Mouse (Mus musculus) layer of hippocampus, adult 18-20 months (tissue): ENCODE measurements at regions not wholly inside any gene's neighbourhood (a gene's known extent, or its start where the extent isn't known, plus 50 kb on each side); places are given as distances from the start of the nearest gene placed in this dataset.
A peak's percentile ranks its signal among the peaks of the same experiment; 100 is the strongest.

ENCODE experiments used
- DNase-seq, 2 experiments: peaks; one replicate each; pipeline ENCODE4 v3.0.0; 2022; ENCODE audit warnings: low spot score in 2 of 2

DNA sequence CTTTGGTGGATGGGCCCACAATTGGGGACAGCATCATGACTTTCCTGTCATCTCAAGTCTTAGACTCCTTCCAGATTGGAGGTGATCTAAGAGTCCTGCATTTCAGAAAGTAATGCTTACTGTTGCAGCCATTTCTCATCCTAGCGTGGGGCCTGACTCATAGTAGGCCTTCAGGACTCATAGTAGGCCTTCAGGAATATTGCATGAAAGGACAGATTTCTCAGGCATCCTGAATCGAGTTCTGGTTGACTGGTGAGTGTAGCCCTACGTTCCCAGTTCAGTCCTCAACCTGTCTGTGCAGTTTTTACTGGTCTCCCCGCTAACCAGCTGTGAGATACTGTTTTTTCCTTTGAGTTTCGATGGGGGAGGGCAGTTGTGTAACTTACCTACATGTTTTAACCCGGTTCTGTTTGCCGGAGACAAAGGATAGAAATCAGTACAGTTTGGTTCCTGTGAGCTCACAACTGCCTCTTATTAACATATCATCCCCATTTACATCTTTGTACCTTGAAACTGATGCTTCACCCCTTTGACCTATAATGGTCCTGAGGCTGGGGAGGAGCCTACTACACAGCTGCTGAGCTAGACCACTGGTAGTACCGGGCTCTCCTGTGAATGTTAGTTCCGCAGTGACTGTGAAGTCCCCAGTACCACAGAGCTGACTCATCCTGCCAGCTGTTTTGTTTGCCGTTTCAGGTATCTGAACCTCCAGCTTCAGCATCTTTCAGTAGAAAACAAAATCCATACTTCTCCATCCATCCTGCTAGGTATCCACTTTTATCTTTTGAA lies 1222.2 kb upstream of the A1bg start:
- no peak for DNase-seq

DNA sequence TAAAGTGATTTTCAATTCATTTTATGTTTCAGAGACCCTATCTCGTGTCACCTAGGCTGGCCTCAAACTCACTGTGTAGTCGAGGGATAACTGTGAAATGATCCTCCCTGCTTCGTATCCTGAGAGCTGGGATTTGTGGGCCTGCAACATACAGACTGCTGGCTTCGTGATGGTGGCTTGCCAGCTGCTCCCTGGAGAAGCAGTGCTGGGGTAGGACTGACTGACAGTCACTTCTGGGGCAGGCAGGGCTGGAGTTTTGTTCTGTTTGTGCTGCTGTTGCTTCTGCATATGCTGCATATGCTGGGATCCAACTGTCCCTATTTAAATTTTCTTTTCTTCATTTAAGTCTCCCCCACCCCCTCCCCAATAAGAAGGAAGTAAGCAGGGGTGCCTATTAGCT lies 1217.0 kb upstream of the A1bg start:
- no peak for DNase-seq

DNA sequence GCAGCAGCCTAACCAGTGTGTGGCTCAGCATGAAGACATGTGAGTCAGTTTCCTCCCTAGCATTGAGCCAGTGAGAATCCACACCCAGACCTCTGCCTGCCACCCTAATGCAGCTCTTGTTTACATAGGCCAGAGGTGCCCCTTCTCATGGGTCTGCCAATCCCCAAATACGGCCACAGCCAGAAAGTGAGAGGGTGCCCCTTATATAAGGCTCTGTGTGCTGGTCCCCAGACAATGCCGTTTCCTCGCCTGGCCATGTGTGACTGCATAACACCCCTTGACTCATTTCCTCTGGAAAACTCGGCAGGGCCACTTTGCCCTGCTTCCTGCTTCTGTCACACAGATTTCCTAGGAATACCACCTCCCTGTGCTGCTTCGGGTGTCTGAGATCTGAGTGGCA lies 1216.4 kb upstream of the A1bg start:
- no peak for DNase-seq

DNA sequence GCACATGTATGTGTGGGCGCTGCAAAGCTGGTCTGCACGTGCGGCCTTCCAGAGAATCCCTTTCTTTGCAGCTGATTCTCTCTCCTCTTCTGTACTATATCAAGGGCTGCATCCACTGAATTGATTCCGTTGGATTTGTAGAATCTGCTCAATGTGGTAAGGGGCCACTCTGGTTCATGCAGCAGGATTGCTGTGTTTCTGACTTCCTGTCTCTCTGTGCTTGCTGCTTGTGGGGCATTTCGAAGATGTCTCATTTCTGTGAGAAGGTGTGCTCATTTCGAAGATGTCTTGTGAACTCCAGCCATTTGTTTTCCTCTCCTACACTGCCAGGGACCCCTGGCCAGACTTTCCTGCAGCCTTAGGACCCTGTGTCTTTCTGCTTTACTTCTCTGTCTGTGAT lies 1215.9 kb upstream of the A1bg start:
- no peak for DNase-seq

DNA sequence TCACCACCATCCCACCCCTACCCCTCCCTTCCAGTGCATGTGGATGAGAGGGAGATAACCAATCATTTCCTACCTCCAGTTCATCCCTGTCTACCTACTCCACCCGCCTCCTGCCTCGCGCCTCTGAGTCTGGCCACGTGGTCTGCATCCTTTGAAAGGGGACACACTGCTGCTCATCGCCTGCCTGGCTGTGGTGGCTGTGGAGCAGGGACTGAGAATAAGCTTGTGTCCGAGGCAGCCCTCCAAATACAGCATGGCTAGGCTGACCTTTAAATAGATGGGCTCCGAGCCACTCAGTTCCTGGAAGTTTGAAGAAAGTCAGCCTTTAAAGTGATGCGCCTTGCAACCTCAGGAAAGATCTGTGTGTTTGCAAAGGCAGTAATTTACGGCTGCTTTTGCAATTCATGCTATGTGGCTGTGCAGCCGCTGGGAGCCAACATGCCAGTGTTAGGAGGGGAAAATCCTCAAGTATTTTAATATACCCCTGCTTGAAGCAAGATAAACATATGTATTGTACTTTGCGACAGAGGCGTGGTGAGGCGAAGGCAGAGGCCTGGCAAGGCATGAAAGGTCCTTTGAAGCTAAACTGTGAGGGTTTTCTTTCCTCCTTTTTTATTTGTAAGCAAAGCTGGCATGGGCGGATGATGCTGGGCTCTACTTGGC lies 1214.3 kb upstream of the A1bg start:
- no peak for DNase-seq

DNA sequence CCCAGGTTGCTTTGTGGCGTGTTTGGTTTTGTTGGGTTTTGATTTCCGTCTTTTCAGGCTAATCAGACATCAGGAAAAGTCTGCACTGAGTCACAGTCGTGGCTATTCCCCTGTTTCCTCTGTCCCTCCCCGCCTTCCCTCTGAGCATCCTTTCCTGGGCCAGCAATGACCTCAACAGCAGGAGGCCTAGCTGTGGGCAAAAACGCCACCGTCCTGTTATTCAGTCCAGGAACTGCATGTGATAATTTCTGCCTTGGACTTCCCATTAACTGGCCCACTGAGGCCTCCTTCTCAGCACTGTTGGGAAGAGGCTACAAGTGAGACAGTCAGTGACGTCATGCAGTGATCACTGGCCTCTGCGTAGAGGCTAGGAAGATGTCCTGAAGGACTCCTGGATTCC lies 1212.0 kb upstream of the A1bg start:
- DNase-seq, result no peak

DNA sequence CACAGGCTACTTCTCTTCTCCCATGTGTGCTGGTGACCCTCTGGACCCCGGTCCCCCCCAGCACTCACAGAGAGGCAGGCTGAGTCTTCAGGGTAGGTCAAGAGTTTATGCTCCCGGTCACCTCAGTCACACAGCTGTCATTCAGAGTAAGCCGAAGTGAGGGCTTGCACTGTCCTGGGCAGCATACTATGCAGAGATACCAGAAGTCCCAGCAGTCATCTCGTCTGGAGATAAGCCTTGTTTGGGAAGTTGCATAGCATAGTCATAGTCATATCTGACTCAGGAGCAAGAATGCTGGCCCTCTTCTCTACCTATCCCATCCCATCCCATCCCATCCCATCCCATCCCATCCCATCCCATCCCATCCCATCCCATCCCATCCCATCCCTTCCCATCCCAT lies 1211.5 kb upstream of the A1bg start:
- DNase-seq, result no peak

DNA sequence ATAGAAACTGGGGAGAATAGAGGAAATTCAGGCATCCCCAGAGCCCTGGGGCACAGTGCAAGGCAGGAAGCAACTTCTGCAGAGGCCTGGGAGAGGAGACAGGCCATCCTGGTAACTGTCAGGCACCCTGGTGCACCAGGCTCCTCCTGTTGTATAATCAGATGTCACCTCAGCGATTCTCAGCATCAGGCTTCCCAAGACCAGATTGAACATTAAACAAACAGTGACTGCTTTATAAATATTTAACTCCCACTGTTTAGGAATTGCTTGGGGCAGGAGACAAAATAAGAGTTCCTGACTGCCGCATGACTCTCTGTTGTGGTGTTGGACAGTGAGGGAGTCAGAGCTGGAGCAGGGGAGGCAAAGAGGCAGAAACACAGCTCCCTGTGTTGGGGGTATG lies 1210.1 kb upstream of the A1bg start:
- peak in 1 of 2 experiments; percentile 20 for DNase-seq

DNA sequence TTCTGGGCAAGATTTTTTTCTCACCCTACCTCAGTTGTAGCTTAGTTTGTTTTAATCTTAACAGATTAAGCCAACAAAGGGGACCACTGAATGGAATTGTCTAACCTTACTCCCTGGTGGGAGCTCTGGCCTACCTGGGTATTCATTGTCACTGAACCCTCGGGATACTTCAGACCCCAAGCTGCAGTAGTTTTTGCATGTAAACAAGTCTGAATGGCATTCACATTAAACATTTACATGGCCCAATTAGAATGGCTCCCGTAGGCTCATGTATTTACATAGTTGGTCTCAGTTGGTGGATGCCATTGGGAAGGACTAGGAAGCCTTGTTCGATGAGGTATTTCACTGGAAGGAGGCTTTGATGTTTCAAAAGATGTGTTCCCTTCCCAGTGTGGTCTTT lies 1208.9 kb upstream of the A1bg start:
- no peak for DNase-seq

DNA sequence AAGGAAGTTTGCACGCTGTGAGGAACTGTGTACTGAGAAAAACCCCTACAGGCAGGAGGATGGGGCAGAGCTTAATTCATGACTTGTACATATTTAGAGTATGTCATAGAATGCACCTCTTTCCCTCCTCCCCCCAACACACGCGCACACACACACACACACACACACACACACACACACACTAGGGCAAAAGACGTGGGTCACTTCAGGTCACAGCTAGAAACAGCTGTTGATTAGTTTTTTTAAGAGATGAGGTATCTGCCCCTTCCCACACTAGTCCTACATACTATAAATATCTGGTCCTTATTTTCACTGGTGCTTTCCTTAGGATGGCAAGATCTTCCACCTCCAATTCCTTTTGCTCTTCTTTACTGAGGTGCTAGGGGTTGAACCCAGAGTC lies 1207.7 kb upstream of the A1bg start:
- no peak for DNase-seq

DNA sequence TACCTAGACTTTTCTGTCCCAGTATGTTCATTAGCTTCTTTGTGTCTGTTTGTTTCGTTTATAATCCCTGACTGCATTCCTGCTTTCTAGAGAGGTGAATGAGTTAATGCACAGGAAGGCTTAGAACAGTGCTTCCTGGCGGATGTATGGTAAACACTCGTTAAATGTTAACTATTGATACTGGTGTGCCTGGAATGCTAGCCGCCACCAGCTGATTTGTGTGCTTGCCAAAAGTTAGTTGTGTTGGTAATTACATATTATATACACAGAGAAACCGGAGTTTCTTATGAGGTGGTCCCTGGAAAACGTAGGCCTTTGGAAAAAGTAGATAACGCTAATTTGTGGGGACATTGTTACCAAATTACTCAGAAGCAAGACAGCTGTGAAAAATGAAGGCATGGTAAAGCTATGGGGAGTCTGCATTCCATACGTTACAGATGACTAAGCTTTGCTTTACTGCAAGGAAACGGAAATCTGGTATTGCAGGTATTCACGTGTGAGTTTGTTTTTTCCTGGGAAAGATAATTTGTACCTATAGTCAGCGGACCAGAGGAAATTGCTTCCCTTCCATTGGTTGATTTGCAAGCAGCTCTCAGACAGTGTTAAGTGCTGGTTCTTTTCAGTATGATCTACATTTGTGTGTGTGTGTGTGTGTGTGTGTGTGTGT lies 1205.9 kb upstream of the A1bg start:
- no peak for DNase-seq

DNA sequence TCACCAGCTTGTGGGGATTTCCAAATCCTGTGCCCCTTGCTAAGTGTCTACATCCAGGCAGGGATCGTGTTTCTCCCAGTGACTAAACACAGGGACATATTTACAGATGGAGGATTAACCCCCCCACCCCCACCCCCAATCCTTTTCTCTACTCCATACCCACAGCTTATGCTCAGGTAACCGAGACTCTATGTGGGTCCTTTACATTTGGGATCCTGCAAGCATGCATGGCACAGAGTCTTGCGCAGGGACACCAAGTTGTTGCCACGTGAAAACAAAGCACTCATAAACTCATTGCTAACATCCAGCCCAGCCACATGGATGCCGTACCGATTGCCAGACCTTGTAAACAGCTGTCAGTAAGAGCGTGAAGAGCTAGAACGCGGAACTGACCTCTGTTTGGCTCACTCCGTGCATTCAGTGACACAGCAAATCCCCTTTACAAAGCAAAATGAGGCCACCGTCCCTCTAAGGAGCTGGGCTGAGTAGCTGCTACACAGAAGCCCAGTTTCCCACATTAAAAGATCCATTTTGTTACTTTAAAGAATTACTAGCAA lies 1204.9 kb upstream of the A1bg start:
- DNase-seq, result no peak

DNA sequence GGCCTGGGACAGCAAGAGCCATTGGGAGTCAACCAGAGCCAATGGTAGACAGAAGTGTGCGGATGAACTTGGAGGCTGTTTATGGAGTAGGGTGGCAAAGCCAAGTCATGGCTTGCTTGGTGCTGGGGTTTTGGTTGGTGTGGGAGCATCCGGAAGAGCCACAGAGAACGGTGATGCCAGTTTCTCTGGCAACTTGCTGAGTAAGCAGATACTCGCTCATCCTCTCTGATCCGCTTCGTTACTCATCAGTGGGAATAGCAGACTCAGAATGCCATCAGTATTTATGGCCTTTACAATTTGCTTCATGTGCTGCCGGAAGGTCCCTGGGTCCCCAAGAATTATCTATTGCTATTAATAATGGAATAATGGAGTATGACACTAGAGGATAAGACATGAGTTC lies 1202.9 kb upstream of the A1bg start:
- DNase-seq, result no peak

DNA sequence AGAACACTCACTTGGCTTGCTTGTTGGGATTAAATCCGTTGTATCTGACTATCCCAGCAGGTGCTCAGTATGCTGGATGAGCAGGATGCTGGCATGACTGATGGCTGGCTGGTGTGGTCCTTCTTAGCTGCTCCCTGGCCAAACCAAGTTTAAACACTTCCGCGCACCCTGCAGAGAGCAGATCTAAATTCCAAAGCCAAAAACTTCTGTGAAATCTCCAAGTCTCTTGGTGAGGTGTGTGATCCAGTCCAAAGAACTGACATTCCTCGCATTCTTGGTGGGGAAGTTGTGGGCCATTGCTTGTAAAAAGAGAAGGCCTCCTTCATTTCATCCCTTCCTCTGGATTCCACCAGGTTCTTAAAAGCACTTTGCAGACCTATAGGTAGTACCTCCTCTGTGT lies 1200.9 kb upstream of the A1bg start:
- no peak for DNase-seq

DNA sequence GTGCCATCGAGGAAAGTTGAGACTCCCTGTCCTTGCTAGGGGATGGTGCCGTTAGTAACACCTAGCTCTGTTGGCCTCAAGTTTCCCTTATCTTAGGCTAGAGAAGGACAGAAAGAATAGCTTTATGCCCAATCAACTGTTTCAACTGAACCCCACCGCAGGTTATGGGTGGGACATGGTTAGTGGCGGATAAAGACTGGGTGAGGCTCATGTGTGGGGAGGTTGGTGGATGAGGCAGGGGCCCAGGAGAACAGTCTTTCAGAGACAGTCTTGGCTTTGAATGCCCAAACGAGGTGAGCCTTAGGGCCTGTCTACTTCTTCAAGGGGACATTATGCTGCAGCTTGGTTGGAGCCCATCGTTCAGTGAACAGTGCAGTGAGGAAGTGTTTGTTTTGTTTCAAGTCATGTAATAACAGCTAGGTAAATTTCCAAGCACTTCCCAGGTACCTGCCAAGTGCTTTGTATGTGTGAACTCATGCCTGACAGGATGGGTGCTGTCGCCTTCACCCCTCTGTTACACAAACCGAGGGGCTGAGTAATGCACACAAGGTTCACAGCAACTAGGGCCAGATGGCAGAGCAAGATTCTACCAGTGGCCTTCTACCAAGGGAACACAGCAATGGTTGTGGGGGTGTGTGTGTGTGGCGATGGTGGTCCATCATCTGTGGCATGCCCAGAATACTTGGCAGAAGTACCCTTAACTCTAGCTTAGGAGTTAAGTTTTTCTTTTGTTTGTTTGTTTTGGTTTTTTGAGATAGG lies 1199.6 kb upstream of the A1bg start:
- no peak for DNase-seq

DNA sequence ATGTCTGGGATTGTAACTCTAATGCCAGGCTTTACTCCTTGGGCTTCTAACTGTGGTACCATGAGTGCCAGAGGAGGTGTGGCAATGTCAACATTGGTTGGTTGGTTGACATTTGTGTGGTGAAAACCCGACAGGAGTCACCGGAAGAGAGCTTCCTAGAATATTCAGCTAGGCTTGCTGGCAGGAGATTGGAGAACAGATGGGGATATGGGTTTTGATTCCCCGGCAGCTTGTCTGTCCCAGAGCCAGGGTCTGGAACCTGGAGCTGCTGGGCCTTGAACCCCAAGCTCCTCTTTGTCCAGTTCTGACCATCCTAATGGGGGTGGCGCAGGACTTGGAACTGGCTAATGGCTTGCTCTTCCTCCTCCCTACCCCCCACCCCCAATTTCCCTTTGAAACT lies 1198.9 kb upstream of the A1bg start:
- no peak for DNase-seq

DNA sequence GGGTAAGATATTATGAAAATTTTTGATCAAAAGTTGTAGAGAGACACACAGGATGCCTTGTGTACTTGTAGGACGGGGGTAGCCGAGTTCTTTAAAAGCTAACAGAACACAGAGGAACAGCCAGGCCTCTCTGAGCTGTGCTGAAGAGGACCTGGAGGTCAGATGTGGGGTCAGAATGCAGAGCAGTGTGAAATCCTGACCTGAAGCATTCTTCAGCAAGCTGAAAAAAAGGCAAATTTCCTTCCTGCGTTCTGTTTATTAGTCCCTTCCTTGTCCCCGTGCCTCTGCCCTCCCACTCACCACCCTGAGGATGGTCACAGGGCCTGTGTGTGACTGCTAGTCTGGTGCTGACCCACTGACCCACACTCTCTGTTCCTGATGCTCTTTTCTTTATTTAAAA lies 1197.9 kb upstream of the A1bg start:
- no peak for DNase-seq

DNA sequence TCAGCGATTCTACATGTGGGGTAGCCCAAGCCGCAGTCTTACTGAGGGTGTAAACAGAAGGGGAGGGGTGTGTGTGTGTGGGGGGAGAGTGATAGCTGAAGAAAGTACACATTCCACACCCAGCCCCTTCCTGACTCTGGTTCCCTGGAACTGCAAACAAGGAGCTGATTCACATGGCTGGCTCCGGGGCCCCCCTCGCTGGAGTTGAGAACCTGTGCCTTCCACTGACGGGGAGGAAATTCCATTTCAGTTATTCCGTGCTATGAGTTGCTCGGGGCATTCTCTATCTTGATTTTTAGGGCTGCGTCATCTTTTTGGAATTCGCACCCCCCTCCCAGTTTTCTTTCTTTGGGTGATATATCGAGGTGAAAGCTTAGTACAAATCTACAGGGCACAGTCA lies 1196.2 kb upstream of the A1bg start:
- no peak for DNase-seq

DNA sequence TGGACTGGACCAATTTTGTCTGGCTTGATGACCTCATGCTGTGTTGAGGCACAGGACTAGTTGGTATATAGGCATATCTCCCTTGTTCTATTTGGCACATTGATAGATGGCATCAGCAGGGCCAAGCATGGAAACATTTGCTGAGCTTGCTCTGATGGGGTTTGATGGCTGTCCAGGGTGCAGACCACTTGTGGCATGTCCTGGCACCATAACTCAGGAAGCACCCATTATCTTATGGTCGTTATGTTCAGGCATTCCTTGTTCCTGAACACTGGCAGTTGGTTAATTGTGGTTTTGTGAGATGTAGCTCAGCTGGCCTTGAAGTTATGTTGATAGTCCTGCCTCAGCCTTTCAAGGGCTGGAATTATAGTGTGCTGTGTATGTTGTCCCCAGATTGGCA lies 1193.4 kb upstream of the A1bg start:
- no peak for DNase-seq

DNA sequence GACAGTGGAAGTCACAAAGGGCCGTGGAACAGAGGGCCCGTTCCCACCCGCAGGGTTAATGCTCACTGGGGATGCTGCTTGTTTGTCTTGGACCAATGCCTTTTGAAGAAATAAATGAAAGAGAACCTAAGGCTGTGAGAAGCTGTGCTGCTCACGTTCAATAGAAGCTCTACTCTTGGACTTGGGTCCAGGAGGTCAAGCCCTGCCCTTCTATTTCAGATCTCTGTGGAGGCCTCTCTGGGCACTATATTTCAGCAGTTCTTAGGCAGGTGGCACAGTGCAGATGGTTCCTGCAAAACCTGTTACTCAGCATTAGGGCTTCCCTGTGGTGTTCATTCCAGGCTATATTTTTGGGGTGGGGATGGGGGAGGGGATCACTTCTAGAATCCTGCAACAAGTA lies 1192.0 kb upstream of the A1bg start:
- DNase-seq, result no peak

DNA sequence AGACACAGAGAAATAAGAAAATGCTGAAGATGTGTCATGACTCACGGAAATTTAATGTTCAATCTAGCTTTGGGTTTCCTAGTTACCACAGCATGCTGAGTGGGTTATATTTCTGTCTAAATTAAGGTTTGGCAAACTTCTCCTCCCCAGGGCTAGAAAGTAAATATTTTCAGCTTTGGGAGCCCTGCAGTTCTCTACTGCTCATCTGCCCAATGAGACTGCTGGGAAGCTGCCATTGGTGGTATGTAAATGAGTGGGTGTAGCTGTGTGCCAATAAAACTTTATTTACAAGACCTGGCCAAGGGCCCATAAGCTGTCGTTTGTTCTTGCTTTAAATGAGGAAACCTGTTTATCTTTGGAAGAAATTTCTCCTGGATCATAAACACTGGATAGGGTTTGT lies 1189.3 kb upstream of the A1bg start:
- peak; percentile 26 to 73 for DNase-seq

DNA sequence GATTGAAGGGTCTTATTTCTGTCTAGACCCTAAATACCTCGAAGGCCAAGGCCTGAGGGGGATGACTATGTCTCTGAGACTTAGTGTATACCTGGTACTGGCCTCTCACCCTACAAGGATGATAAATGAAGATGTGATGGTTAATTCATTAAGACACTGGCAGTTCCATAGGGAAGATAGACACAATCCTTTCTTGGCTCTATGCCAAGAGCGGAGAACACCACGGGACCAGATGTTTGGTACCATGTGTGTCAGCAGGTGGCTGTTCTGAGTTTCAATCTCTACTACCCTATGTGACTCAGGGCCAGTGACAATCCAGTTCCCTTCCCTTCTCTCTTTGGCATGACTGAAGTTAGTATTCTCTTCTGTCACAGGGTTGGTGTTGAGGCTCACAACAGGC lies 1185.2 kb upstream of the A1bg start:
- no peak for DNase-seq
